Mouse (Mus musculus) brain, embryonic 14.5 days (tissue): Measurements from ENCODE around the gene Ptprk.

Experiments
- CTCF ChIP-seq: fragments of 200-500 bp; IDR thresholded peaks from 2 replicates; pipeline ENCODE4 v1.5.1; 2012; ENCODE audit warnings: inconsistent platforms, mild to moderate bottlenecking, moderate library complexity, borderline replicate concordance; ENCODE audit not compliant: insufficient read depth, insufficient read length; ENCODE audit errors: extremely low read depth
- POLR2A ChIP-seq: fragments of 200-500 bp; IDR thresholded peaks from 2 replicates; pipeline ENCODE4 v1.6.1; 2012; ENCODE audit warnings: mild to moderate bottlenecking, inconsistent platforms, borderline replicate concordance; ENCODE audit not compliant: poor library complexity, insufficient read depth, insufficient read length, severe bottlenecking; ENCODE audit errors: extremely low read depth

DNA sequence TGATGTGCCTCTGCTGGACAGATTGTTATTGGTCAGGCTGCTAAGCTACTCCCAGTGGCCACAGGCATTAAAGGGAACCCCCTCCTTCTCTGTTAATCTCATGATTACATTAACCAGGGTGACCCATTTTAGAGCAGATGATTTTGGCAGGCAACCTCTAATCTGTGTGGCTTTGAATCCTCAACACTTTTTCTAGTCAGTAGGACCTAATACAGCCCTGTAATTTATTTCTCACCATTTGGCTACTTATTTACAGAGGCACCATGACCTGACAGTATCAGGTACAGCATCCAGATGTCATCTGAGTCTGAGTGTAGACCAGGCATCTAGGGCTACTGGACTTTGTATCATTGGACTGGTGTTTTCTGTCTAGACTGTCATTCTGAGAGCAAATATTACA is 21.4 kb downstream of the Ptprk start:
- TF ChIP-seq CTCF (no peak), POLR2A (no peak)
